Mouse (Mus musculus) spleen, adult 18-20 months (tissue): ENCODE data around the gene Samd8.
A peak's percentile ranks its signal among the peaks of the same experiment; 100 is the strongest.

Experiments used
- DNase-seq, 2 experiments: peaks; one replicate each; pipeline ENCODE4 v3.0.0; 2022; ENCODE audit warnings: mixed read lengths in 2 of 2

Samd8 gene

DNA sequence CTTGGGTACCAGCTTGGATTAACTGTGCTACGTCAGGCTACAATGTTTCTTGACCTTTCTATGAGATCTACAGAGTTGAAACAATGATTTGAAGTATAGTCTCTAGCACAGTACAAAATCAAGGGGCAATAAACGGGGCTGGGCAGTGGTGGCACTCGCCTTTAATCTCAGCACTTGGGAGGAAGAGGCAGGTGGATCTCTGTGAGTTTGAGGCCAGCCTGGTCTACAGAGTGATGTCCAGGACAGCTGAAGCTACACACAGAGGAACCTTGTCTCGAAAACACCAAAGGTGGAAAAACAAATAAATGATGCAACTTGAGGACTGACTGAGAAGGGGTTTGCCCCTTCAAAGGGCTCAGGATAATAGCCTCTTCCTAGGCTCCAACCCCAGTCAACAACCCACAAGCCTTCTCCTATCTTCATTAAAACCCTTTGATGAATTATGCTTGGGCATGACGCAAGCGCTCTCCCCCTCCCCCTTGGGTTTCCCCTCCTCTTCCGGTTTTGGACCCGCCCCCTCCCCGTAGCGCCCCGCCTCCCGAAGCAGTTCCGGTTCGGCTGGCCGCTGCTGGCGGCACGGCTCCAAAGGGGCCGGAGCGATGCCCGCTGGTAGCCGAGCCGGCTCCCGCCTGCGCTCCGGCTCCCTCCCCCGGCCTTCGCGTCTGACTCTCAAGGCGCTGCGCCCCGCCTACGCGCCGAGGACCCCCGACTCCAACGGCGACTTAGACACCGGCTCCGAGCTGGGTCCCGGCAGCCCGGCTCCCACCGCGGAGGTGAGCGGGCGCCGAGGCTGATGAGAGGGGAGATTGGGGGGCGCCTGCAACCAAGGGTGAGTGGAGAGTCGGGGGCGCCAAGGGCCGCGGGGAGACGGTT is at the start of gene Samd8:
TSS of gene Samd8 (plus strand) at position 524 of the 873 bp plus-strand sequence.
- peak; percentile 72 to 74 for DNase-seq

- DNase-seq, result no peak
Measured at GRCm38 (mm10) chr14:21702691-21703090, 47.6 kb upstream of the Samd8 start.

DNA sequence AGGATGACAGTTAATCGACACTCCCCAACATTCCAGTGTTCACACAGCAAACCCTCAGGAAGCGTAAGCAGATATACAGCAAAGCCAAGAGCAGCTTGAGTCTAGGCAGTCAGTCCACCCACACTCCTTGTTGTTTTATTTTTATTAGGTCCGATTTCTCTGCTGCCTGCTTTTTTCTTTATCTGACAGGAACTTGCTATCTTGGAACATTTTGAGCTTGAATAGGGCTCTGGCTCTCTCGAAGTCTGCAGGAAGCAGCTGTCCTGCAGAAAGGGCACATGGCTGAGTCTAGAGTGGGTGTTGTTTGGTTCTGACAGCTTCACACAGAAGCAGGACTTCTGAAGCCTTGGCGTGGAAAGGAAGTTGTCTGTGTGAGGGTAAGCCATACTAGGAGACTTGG is 47.1 kb upstream of the Samd8 start:
- no peak for DNase-seq

- no peak for DNase-seq
Measured at GRCm38 (mm10) chr14:21705462-21705861, 44.9 kb upstream of the Samd8 start.

DNA sequence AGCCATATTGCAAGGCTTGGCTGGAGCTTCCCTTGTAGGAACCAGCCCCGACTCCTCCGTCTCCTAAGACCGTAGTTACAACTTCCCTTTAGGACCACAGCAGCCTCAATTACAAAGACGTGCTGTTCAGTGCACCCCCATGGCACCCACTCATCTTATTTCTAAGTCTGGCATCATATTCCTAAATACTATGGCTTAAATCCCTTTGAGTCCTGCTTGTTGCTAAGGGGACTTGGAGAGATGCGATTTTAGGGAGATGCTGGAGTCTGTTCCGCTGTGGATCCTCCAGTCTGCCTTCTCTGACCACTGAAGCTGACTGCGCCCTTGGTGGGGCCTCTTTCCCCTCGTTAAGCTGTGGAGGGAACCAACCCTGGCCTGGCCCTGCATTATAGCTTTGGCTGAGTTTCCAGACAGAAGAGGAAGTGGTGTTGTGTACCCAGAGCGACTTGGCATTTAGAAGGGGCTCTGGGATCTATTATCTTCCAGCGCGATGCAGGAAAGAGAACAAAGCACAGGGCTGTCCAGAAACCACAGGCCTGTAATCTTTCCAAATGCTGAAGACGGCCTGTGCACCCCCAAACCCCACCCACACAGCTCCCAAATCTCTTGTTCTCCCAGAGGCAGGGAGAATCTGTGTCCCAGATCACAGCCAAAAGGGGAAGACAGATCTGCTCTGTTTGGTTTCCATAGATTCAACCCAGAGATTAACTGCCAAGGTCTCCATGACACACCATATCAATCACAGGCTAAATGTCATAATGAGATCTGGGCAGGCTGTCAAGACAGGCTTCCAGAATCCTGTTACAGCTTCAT is 43.4 kb upstream of the Samd8 start:
- DNase-seq, result no peak

DNA sequence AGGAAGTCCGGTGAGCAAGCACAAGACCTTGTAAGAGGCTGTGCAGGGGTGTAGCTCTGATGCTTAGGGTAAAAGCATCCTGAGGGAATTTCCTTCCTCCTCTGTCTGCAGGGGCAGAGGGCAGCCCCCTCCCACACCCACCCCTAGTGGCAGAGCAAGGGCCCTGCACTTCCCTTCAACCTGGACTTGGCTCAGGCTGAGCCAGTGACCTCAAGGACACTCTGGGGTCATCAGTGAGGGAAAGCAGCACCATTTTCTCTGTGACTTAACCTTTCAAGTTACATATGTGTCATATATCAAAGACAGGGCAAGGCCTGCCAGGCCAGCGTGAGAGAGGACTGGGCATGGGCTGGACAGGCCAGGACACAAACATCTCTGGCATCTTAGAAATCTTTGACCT is 40.8 kb upstream of the Samd8 start:
- DNase-seq, result no peak

DNA sequence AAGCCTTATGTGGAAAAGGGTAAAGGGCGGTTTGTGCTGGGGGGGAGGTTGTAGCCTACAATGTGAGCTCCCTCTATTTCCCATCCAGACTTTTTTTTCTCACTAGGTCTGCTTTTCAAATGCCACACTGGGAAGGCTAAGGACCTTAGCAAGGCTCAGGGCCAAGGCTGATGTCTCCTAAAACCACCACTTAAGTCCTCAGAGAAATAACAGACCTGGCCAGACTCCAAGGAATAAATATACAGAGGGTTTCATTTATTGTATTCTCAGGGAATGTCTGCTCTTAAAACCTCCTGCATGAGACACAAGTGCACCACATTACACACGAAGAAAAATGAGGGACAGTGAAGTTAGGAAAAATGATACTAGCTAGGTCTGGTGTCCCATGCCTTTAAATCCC is 39.1 kb upstream of the Samd8 start:
- DNase-seq, result no peak

GRCm38 (mm10) chr14:21714486-21714885 is 35.8 kb upstream of the Samd8 start, which contains the start of gene Dupd1:
Gene Dupd1, minus strand, starts transcription at chr14:21714576.
- no peak for DNase-seq

GRCm38 (mm10) chr14:21719646-21720383 is 30.5 kb upstream of the Samd8 start:
- no peak for DNase-seq

DNA sequence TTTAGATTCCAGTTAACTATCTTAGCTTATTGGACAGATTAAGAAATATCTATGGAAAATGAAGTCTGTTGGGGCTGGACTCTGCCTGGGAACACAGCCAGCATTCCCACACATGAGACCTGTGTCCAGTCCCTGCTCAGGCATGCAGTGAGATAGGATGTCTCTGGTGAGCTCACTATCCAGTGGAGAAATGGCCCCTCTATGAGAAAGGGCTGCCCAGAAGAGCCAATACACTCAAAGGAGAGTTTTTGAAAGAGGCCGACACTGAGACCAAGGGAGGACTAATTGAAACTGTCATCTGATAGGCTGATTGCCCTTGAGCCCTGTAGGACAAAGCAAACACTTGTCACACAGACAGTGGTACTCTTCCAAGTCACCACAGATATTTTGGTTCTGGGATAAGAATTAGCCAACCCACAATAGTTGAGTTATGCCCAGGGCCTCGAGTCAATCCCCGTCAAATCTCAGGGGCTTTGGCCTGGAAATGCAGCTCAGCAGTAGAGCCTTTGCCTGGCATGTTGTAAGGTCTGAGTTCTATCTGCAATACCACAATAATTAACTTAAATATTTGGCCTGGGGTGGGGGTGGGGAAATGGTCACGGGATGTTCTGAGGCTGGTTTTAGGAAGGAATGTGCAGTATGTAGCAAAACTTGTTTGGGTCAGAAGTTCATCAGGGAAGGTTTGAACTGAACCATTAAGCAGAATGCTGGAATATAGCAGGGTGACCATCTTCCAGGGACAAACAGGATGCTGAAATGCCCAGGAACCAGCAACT is 29.7 kb upstream of the Samd8 start:
- DNase-seq, result no peak

- no peak for DNase-seq
Measured at GRCm38 (mm10) chr14:21722021-21722698, 28.2 kb upstream of the Samd8 start.

DNA sequence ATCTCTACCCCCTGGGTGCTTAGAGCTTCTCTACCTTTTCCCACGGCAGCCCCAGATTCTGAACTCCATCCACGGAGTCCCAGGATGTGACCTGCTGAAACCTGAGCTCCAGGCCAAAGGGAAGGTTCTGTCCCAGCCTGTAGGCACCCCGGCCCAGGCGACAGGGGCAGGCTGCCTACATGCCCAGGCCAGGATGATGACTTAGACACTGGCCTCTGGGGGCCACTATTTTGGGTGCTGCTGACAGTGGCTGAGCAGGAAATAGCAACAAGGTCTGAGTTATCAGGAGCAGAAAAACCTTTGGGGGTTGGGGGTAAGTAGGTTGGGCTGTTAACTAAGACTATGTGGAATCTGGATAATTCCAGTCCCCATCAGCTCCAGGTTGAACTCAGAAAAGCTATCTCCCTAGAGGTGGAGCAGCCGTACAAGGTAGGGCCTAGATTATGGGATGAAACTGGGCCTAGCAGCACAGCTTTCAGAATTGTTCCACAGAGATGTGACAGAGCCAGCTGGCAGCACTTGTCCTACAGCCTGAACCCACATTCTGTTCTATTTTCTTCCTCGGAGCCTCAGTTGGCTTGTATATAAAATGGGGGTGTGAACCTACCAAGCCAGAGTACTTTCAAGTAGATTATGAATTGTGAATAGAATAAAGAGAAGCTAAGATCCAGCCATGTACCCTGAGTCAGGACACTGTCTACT is 21.1 kb upstream of the Samd8 start:
- no peak for DNase-seq

DNA sequence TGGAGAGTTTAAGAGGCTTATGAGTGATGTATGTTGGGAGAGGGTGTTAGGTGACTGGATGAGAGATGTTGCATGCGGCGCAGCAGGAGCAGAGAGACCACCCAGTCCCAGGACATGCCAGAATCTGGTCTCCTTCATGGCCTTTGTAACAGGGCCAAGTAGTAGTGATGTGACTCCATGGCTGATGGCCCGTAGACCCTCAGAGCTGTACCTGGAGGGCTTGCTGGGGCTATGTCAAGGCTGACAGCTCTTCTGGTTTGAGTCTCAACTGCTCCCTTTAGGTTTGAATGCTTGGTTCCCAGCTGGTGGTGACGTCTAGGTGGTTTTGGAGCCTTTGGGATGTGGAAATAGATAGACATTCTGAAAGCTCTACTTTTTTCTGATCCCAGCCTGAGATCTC is 20.4 kb upstream of the Samd8 start:
- no peak for DNase-seq

DNA sequence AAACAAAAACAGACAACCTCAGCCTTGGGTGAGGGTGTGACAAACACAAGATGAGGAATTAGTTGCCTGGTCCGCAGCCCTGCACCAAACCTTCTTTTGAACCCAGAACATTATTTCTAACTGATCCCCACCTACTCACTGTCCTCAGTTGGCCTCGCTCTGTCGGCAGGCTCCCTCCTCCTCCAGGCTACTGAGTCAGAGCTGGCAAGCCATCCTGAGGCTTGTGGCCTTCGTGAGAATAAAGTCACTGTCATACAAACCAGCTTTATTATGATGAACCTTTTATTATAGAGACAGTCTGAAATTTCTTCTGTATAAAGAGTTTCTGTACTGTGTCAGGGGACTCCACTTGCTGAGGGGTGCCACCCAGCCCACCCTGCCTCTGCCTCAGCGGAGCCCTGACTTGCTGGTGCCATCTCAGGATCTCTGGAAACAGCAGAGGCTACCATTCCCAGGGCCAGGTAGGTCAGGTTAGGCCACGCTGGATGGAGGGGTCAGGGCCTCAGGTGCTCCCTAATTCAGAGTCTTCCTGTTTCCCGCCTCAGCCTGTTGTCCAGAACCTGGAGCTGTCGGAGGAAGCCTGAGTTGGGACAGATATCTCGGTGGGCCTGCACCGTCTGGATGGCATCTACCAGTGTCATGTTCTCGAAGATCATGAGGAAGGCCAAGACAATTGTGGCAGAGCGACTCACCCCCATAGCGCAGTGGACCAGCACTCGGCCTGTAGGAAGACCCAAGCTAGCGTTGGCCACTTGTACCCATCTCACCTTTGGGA is 17.0 kb upstream of the Samd8 start:
- DNase-seq, result no peak

DNA sequence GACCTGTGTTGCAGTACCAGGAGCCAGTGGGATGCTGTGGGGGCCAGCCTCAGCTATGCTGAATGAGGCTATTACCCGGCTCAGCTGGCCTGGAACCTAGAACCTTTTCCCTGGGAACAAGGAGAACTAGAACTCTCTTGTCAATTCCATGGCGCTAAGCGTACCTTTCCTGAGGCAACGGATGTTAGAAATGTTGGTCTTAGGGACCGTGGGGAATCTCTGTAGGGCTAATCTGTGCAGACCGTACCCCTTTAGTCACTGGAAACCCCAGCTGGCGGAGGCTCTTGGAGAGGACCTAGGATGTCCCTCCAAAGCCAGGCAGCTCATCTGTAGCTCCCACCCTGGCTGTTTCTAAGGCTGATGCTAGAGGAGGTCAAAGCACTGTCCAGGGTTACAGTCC is 10.0 kb upstream of the Samd8 start:
- no peak for DNase-seq

- DNase-seq, result no peak
Measured at GRCm38 (mm10) chr14:21741314-21741713, 9.0 kb upstream of the Samd8 start.

DNA sequence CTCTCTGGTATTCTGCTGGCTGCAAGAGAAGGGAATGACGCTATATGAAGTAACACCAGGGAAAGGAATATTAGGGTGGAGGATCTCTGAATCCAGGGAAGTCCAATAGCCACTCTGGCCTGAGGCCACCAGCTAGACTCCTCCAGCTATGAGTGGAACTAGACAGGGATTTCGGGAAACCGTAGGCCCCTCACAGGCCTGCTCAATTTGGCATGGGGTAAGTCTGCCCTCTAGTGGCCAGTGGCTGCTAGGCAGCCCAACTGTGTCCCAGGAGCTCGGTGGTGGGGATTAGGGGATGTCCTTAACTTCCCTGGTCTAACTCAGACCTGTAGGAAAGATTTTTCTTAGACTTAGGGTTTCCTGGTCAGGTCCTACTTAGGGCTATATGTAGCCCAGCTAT is 8.5 kb upstream of the Samd8 start:
- DNase-seq, result peak; percentile 42 to 71

GRCm38 (mm10) chr14:21742441-21742840 is 7.9 kb upstream of the Samd8 start:
- DNase-seq, result no peak

DNA sequence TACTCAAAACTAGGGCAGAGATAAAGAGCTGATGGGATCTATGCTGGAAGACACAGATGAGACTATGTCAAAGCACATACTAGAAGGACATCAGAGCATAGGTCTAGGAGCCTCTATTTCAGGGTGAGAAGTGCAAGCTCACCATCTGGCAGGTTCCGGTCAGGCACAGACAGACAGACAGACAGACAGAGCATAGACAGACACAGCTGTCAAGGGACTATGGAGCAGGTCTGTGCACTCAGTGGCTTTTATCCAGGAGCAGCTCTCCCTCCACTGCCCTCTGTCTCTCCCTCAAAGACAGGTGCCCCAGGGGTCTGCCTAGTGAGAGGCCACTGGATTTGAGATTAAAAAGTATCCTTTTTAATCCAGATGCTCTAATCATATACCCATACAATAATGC is 6.2 kb upstream of the Samd8 start:
- DNase-seq, result no peak

- DNase-seq, result no peak
Measured at GRCm38 (mm10) chr14:21745149-21745548, 5.2 kb upstream of the Samd8 start.
